Mouse (Mus musculus) MEL (cell line): ENCODE results near the gene Mnd1.

Source experiments
- CTCF ChIP-seq, 3 experiments: IDR thresholded peaks in 2 of 3; conservative IDR thresholded peaks in 1 of 3; 2 replicates each; pipeline ENCODE4 v1.5.1; 2011 to 2012; ENCODE audit warnings: low read length in 3 of 3, low read depth in 2 of 3, mild to moderate bottlenecking in 2 of 3, improper control_type of control experiment in 1 of 3, inconsistent platforms in 1 of 3, mixed read lengths in 1 of 3, moderate library complexity in 1 of 3; ENCODE audit not compliant: control insufficient read depth in 1 of 3, insufficient read depth in 1 of 3, poor library complexity in 1 of 3, severe bottlenecking in 1 of 3
- EP300 ChIP-seq, 2 experiments: IDR thresholded peaks; 2 replicates each; pipeline ENCODE4 v1.6.1; 2011; ENCODE audit warnings: improper control_type of control experiment in 2 of 2, low read length in 2 of 2, low read depth in 1 of 2, mild to moderate bottlenecking in 1 of 2
- ETS1 ChIP-seq: IDR thresholded peaks from 2 replicates; pipeline ENCODE4 v1.6.1; 2012; ENCODE audit warnings: low read depth, mild to moderate bottlenecking, inconsistent platforms, low read length, improper control_type of control experiment, moderate library complexity
- GATA1 ChIP-seq: IDR thresholded peaks from 2 replicates; pipeline ENCODE4 v1.6.1; 2011; ENCODE audit warnings: low read depth, low read length, improper control_type of control experiment
- MAX ChIP-seq: IDR thresholded peaks from 2 replicates; pipeline ENCODE4 v1.6.1; 2011; ENCODE audit warnings: low read length, improper control_type of control experiment
- MEF2A ChIP-seq: IDR thresholded peaks from 2 replicates; pipeline ENCODE4 v1.6.1; 2014; ENCODE audit warnings: low read depth, mild to moderate bottlenecking, inconsistent platforms, low read length, improper control_type of control experiment; ENCODE audit not compliant: poor library complexity, insufficient replicate concordance, severe bottlenecking; ENCODE audit errors: extremely low read depth
- POLR2A ChIP-seq, 2 experiments: IDR thresholded peaks; 2 replicates each; pipeline ENCODE4 v1.6.1; 2011 to 2012; ENCODE audit warnings: low read length in 2 of 2, mild to moderate bottlenecking in 2 of 2, control low read depth in 1 of 2, improper control_type of control experiment in 1 of 2, low read depth in 1 of 2, moderate library complexity in 1 of 2; ENCODE audit not compliant: control insufficient read depth in 1 of 2, insufficient read depth in 1 of 2, poor library complexity in 1 of 2
- RCOR1 ChIP-seq: IDR thresholded peaks from 2 replicates; pipeline ENCODE4 v1.6.1; 2012; ENCODE audit warnings: low read depth, mild to moderate bottlenecking, inconsistent platforms, low read length, improper control_type of control experiment

DNA sequence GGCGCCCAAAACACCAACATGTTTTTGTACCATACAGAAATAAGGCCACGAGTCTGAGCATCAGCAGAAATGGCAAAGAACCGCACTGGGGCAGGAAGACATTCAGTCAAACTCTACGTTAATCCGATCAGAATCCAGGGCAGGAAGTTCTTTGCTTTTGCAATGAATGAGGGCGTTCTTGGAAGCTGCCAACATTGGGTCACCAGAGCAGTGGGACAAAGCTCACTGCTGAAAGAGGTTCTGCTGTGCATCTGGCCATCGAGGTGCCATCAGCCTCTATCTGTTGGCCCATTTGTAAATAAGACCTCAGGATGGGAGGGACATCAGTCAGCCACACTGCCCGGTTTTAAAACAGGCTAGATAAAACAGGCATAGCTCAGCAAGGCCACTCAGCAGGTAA is 25.5 kb upstream of the Mnd1 start:
- TF ChIP-seq GATA1: no peak
- TF ChIP-seq POLR2A (IDR thresholded peaks at IDR 0.05; ENCODE audit: control insufficient read depth in 1 of 2, insufficient read depth in 1 of 2, low read depth in 1 of 2, low read length in 2 of 2, poor library complexity in 1 of 2): no peak
- TF ChIP-seq CTCF (IDR thresholded peaks at IDR 0.05 in 2 of 3, conservative IDR thresholded peaks at IDR 0.05 in 1 of 3; ENCODE audit: control insufficient read depth in 1 of 3, insufficient read depth in 1 of 3, low read depth in 2 of 3, low read length in 3 of 3, poor library complexity in 1 of 3, severe bottlenecking in 1 of 3): no peak
- TF ChIP-seq MAX: no peak
- TF ChIP-seq EP300 (IDR thresholded peaks at IDR 0.05; ENCODE audit: low read depth in 1 of 2, low read length in 2 of 2): no peak
- no peak for TF ChIP-seq ETS1
- TF ChIP-seq MEF2A: no peak
- no peak for TF ChIP-seq RCOR1
